Mouse (Mus musculus) naive thymus-derived CD4-positive, alpha-beta T cell, adult 2 months (primary cell): Measurements from ENCODE around the gene Ier5l.

Experiments used
- DNase-seq: peaks from one replicate; pipeline ENCODE4 v3.0.0-alpha.2; 2011; ENCODE audit warnings: low read depth

Gene Ier5l

DNA sequence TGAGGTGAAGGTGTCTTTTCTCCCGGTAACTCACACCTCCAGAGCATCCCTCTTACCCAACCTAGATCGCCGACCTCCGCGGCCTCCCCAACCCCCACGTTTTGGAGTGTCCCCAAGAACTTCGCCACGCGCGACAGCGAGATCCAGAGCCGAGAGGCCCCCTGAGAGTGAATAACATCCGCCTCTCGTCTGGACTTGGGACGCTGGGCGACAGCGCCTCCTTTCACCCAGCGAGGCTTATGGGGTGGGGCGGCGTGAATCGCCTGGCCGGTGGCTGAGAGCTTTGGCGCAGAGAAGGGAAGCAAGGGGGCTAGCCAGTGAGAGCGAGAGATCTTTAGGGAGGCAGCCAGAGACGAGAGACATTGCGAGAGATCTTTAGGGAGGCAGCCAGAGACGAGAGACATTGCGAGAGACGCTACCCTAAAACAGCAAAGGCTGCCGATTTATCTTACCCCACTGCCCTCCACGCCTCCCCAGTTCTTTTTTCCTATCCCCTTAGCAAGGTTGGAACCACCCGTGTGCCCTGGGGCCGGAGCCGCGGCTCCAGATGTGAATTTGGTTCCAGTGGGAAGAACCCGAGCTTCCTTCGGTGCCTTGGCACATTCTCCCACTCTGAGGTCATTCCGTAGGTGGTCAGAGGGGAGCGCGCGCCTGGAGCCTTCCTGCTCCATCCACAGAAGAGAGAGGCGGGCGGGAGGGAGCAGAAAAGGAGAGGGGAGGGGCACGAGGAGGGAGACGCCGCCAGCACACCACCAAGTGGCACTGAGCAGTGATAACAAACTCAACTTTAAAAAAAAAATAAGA lies 3.7 kb downstream of the Ier5l start:
- DNase-seq = no peak

DNA sequence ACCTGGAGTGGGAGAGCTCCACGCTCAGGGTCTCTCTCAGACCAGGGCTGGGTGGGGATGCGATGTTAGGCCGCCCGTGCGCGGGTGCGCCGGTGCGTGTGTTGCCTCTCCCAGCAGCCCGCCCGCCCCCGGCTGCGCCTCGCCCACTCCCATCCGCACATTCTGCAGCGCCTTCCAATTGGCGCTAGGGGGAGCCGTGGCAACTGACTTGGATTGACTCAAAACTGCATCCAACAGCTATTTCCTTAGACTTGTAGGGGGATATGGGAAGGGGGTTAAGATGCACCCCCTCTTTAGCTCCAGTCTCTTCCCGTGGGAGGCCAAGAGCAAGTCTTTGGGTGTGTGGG lies 4.2 kb downstream of the Ier5l start:
- peak; percentile 88 for DNase-seq

DNA sequence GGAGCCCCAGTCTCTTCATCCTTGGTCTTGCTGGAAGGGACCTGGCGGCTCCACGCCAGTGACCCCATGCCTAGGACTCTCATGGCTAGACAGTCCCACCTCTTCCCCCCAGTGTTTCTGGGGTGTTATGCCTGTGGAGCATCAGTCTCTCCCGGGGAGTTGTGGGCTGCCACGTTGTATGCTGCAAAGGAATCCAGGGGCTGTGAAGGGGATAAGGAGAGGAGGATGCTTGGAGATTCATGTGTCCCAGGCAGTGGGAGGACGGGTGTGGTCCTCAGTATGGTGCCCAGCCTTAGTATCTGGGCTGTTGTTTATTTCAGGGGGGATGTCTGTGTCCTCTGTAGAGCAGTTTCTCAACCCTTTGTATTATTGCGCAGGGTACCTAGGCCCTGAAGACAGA lies 5.0 kb downstream of the Ier5l start:
- no peak for DNase-seq

DNA sequence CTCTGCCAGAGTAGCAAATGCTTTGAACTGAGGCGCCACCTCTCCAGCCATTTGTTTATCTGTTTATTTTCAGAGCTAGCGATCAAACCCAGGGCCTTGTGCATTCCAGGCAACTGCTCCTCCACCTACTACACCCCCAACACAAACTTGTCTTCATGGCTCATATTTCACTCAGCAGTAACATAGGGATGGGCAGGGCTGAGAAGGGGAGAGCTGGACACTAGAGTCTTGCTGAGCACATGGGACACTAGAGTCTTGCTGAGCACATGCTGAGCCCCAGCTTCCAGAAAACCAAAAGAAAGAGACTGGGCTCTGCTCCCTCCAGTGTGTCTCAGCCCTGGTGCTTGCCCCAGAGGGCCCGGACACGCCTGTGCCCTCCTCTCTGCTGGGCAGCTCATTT lies 7.2 kb downstream of the Ier5l start:
- no peak for DNase-seq

DNA sequence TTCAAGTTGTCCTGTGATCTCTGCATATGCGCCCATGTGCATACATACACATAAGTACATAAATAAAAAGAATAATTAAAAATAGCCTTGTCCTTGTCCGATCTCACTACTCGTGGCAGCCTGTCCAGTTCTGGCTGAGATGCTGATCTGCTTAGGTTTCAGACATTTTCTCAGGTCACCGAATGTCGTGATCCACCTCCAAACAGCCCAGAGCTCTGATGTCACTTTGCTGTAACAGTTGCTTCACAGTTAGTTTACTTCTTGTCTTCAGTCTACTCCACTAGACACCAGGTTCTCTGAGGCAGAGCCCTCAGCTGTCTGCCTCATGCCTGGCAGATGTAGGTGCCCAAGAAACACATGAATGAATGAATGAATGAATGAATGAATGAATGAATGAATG lies 9.6 kb downstream of the Ier5l start:
- DNase-seq = no peak

DNA sequence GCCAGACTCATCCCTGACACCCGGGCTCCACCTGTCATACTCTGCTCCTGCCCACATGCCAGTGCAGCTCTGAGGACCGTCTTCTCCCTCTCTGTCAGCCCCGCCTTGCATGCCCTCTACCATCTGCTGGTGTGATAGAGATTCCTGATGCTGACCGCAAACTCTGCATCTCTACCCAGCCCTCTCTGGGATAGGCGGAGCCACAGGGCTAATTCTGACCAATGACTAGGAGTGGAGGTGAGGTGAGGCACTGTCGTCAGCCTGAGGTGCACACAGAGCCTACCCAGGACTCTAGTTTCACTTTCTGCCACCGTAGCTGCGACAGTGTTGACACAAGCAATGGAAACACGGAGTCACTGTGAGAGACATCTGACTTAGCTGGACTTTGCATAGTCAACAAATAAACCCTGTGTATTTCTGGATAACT lies 10.1 kb downstream of the Ier5l start:
- peak; percentile 95 for DNase-seq

DNA sequence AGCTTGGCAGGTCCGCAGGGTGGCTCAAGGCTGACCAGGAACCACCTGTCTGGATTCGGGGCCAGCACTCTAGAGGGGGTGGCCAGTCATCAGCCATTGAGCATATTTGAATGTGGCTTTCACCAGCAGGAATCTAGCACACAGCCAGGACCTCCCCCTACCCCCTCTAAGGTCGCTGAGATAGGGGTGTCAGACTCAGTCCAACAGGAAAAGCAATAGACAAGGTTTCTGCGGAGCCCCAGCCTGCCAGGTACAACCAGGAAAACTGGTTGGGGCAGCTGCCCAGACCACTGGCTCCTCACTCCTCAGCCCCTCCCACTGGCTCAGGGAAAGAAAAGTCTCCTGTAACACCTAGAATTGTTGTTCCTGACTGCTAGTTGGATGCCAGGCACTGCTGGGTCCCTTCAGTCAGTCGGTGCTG lies 10.7 kb downstream of the Ier5l start:
- DNase-seq = no peak

DNA sequence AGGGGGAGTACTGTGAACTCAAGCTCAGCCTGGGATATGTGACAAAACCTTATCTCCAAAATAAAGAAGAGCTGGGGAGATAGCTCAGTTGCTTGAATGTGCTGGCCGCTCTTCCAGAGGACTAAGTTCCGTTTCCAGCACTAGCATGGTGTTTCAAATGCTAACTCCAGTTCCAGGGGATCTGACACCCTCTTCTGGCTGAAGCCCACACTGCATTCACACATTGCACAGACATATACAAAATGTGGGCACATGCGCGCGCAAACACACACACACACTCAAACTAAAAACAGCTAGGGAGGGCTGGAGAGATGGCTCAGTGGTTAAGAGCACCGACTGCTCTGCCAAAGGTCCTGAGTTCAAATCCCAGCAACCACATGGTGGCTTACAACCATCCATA lies 14.8 kb downstream of the Ier5l start:
- no peak for DNase-seq

DNA sequence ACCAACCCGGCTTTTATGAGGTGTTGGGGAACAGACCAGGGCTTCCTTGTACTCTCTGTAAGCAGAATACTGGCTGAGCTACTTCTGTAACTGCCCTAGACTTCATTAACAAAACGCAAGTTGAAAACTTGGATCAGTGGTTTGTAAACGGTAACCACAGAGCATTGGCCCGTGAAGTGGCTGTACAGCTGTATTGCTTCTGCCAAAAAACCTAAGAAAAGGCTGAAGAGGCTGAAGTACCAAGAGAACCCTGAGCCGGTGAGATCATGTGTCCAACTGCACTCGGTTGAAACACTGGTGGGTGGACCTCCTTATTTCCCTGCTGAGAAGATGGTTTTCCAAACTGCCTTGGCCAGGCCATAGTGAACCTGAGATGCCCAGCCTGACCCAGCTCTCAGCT lies 15.7 kb downstream of the Ier5l start:
- no peak for DNase-seq

DNA sequence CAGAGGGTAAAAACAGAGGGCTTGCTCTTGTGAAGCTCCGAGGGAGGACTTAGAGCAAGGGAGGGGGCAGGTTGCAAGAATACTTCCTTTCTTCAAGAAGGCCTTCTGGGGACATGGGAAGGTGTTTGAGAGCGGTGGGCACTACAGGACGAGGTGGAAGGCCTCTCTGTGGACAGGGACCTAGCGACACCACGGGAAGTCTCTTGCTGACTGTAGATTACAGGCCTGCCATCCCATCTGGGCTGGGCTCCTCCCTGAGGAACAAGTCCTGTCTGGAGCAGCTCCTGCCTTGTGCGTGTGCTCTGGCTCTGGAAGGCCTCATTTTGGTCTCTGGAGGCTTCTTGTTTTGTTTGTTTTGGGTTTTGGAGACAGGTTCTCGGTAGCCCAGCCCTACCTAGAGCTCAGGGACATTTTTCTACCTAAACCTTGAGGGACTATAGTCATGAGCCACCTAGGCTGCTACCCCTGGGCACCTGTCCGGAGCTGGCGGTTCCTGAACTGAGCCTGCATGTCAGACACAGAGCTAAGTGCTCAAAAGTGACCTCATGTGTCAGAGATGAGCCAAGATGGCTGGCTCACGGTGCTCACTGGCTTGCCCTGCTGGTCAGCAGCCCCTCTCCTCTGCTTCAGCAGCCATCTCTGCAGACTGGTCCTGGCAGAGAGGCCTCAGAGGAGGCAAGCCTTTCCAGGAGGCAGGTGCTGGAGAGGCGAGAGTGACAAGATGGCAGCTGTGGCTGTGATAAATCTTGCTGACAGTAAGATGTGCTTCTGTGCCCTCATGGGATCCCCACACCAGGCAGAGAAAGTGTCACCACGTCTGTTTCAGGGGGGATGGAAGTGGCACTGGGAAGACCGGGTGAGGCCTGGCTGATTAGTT lies 17.7 kb downstream of the Ier5l start:
- DNase-seq = no peak

DNA sequence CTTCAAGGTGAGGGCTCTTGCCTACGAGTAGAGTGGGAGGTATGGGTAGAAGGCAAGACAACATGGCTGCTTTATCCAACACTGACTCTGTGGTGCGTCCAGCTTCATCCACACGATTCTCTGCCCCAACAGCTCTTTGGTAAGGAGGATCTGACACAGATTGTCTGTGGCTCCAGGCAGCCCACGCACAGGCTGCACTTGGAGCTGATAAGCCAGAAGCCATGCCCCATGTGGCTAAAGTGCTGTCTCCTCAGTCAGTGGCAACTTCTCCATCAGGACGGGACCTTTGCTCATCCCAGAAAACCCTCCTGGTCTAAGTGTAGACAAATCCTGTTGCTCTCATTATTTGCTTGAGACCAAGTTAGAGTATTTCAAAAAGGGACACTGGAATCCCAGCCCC lies 19.4 kb downstream of the Ier5l start:
- DNase-seq = no peak

DNA sequence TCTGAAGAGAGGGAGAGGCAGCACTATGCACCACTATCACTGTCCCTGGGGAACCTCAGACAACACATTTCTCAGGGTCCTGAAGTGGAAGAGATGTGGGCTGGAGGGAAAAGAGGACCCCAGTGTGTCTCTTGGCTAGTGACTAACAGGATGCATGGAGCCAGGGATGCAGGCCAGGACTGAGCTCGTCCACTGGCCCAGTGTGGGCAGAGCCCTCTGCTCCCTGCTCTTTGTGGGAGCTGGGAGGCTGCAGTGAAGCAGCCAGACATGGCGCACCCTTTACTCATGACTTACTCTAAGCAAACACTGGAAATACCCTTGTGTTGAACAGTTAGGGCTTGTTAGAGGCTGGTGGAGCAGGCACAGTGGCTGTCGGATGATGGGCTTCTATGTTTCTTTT lies 20.4 kb downstream of the Ier5l start:
- DNase-seq = no peak

DNA sequence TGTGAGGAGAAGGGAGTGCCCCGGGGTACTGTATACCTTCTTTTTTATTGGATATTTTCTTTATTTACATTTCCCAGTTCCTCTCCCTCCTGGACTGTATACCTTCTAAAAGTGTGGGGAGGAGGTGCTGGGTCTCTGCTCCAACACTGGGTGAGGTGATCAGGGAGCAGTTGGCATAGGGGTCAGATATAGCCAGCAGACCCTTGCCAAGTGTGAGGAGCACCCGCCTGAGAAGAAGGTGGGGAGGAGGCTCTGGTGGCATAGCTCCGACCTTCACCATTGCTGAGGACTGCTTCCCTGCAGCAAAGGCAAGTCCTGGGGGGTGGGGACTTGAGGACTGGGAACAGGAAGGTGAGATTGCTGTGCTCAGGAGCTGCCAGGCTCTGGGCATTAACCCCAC lies 22.5 kb downstream of the Ier5l start:
- DNase-seq = no peak

DNA sequence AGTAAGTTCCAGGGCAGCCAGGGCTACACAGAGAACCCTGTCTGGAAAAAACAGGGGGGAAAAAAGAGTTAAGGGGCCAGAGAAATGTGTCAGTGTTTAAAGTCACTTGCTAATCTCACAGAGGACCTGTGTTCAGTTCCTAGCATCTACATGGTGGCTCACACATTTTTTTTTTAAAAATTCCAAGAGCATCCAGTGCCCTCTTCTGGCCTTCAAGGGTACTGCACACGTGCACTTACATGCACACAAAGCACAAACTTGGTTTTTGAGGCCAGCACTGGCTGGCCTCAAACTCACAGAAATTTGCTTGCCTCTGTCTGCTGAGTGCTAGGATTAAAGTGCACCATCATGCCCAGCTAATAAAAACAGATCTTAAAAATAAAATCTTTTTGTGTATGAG lies 23.5 kb downstream of the Ier5l start:
- DNase-seq = peak; percentile 51

DNA sequence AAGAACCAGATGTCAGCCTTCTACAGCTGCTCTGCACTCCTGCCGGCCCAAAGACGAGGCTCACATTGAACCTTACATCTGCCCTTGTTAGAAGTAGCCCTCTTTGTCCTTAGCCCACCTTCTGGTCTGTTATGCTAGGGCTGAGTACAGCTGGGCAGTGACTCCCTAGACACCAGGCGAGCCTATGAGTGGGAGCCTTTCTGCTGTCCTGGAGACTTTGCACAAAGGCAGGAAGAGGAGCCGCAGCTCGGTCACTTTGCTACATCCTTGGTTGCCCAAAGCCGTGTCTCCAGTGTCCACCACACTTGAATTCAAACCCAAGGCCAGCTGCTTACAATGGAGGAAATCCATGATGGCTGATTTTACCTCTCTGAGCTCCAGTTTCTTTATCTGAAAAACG lies 25.6 kb downstream of the Ier5l start:
- no peak for DNase-seq

DNA sequence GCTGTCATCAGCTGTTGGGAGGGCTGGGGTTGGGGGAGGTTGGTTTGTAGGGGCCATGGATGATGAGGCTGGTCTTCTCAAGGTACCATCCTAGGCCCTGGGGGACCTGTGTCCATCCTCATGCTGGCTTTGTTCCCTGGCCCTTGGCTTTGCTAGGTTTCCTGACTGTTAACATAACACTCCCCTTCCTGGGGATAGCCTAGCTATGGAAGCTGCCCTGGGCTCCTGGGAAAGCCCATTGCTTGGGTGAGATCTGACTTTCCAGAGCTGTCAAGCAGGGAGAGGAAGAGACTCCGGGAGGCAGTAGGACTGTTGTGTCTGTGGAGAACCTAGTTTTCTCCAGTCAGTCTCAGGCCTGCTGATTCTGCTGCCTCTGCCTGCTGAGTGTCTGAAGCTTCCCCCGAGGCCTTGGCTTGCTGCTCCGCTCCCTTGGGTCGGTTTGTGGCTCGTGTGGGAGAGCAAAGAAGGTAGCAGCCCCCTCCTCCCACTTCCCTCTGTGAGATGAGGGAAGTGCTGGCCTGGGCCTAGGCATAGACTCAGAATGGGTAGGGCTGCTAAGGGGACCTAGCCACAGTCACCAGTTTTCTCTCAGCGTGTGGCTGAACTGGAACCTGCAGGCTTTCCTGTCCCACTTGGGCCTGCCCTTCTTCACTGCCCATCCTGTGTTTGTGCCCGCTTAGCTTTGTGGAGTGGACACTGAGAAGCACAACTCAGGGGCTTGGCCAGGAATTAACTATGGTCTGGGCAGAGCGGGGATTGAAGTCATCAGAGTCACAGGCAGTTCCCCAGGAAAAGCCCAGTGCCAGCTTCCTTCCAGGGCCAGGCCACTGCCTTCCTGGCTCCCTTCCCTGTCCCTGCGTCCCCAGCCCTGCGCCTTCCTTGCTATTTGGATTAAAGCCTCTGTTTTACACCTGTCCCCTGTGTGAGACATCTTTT lies 26.9 kb downstream of the Ier5l start:
- DNase-seq = no peak

DNA sequence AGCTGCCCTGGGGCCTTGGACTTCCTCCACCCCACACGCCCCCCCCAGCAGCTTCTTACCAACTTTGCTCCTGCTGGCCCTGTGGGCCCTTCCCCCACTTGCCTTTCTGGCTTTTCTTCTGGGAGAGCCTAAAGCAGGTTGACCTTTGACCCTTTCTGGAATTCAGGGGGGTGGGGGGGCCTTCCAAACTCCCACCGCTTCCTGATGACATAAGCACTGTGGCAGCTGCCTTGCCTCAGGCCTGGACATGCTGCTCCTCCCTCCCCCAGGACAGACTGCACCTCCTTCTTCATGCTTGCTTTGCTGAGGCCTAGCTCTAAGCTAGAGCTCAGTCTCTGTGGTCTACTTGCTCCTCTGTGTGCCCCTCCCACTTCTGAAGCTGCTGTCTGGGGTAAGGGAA lies 28.7 kb downstream of the Ier5l start:
- no peak for DNase-seq

DNA sequence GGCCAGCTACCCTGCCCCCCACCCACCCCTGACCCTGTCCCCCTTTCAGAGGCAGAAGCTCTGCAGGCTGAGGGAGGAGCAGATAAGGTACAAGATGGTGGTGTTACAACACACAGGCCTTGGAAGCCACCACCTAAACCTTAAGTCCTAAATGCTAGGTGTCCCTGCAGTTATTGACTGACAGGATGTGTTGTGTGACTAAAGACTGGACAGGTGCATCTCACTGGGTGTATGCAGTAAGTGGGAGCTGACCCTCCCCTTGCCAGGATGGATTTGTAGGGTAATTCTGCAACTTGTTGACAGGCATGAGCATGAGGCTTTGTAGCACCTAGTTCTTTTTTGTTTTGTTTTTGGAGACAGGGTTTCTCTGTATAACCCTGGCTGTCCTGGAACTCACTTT lies 29.6 kb downstream of the Ier5l start:
- DNase-seq = no peak

DNA sequence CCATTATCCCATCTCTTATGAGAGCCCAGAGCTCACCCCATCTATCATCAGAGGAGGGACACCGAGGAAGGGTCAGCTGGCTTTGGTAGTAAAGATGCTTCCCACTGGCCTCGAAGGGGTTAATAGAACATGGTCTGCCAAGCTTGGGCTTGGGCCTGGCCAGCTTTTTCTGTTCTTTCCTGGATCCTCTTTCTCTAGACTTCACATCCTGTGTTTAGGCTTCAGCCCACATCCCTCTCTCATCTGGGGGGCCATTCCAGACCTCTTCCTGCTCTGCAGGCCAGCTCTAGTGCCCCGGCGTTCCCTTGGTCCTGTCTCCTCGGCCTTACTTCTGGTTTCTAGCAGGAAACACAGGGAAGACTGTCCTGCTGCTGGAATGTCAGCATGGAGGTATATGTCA lies 30.0 kb downstream of the Ier5l start:
- no peak for DNase-seq

DNA sequence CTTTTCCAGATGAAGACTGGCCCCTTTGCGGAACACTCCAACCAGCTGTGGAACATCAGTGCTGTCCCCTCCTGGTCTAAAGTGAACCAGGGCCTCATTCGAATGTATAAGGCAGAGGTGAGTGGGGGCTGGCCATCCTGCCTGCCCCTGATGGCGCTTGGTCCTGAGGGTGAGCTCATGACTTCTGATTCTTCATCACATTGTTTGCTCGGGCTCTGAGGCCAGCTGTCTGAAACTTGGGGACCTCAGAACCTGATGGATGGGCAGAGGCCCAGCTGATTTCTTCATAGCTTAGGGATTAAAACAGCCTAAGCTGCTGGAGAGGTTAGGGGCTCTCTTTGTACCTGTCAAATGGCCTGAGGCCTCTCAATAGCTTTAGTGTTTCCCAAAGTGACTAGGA lies 30.7 kb downstream of the Ier5l start:
- DNase-seq = no peak

DNA sequence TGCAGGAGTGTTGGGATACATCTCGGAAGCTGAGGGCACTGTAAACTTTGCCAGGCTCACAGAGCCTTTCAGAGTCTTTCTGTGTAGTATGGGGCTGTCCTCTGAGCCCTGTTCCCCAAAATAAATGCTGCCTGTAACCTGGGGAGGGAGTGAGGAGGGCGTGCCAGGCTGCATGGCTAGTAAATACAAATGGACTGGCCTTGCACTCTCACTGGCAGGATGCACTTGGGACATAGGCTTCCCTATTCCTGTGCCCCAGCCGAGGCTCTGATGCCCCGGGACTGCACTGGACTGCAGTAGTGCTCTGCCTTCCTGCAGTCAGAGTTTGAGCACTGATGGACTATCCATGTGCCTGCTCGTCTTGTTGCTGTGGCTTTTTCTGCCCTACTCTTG lies 31.5 kb downstream of the Ier5l start:
- DNase-seq = no peak
